Mouse (Mus musculus) Muller cell, postnatal 12 days (primary cell): ENCODE measurements at regions not wholly inside any gene's neighbourhood (a gene's known extent, or its start where the extent isn't known, plus 50 kb on each side); places are given as distances from the start of the nearest gene placed in this dataset.

Experiments
- DNase-seq: peaks from one replicate; pipeline ENCODE4 v3.0.0-alpha.2; 2015; ENCODE audit errors: inconsistent ontology term

DNA sequence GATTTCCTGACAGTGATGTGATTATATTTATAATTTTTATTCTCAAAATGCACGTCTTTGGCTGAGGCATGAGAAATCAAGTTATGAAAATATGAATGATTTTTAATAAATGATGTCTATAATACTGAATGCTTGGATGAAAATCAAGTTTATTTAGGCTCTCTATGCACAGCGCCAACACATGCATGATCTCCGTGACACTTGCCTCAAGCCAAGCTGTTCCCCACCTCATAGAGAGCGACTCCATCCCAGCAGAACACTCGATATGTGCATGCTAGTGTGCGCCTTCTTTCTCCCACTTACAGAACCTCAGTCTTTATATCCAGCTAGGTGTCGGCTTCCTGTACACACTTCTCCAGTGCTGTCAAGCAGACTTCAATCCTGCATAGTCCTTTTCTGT lies 139.8 kb upstream of the Gm9833 start:
- no peak for DNase-seq

DNA sequence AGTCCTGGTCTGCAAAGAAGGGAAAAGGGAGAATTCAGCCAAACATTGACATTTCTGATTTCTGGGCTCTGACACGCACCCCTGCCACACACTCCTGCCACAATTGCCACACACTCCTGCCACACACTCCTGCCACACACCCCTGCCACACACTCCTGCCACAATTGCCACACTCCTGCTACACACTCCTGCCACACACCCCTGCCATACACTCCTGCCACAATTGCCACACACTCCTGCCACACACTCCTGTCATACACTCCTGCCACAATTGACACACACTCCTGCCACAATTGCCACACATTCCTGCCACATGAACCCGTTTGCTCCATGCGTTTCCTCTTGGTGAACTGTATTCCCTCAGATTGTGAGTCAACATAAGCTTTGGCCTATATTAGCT lies 130.0 kb upstream of the Gm9833 start:
- DNase-seq, result no peak

DNA sequence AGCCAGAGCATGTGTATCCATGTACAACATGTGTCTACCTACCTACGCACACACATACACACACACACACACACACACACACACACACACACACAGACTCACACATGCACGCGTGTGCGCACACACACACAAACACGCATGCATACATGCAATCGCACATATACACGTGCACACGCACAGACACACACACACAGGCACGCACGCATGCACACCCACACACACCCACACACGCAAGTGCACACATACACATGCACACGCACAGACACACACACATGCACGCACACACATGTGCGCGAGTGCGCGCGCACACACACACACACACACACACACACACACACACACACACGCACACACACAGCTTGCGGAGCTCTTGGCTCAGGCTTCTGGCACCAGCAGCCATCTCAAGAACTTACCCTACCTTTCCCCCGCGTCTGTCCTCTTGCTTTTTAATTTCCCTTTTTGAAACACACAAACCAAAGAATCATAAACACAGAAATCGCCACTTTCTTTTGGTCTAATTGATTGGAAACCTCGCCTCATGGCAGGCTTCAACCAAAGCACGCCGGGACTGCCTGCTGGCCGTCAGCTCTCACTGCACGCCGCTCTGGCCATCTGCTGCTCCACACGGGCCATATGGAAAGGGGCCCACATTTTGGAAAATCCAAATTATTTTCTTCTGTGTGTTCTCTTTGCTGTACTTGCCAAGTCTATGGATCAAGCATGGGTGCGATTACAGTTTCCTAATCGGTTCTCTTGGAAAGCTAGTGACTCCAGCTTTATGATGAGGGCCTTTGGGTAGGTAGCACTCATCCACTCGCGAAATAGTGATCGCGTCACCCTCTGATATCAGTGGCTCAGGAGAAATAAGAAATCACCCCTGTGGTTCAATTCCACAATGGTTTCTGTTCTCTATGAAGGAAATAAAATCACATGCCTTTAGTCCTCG lies 127.9 kb upstream of the Gm9833 start:
- no peak for DNase-seq

DNA sequence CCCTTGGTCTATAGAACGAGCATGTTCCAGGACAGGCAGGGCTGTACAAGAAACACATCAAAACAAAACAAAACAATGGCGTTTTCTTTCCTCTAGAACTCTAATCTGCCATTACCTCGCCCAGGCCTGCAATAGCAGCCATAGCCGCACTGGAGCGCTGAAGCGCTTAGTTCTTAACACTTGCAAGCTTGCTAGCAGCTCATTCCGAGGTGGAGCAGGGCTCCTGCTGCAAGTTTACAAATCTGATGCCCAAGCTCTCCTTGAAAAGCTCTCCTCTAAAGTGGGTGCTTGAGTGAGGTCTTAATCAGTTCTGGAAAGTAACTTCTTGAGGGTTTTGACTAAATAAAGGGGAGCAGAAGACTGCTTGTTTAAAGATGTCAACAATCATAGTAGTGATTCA lies 127.2 kb upstream of the Gm9833 start:
- no peak for DNase-seq
